Mouse (Mus musculus): Measurements from ENCODE around the gene Gab3. TPM values are rescaled to one million over a fixed set of nuclear protein-coding genes. Genes with fewer than 3 reads are reported as not detected.

Gab3 gene
- polyA plus RNA-seq, 1 experiment from 2014 or later = 1.8 TPM

GRCm38 (mm10) chrX:75098799-75099198, 13.5 kb upstream of the Gab3 start:
- no peak overlapping the region for H3K27ac ChIP-seq (ENCODE audit: low read depth)
- H3K9me3 ChIP-seq (ENCODE audit: control insufficient read depth, low read length) = no peaks in the 10 kb centered on the region
- no peak overlapping the region for H3K4me2 ChIP-seq (ENCODE audit: low read length)
- no peak for DNase-seq (ENCODE audit: low spot score)
- no peak overlapping the region for H3K9ac ChIP-seq (ENCODE audit: low read length)
- H3K36me3 ChIP-seq (ENCODE audit: control insufficient read depth, insufficient read depth, low read length) = peaks cover 34% of the 10 kb centered on the region
- H3K4me3 ChIP-seq (ENCODE audit: low read depth, low read length) = no peak overlapping the region
- no peak for ATAC-seq (replicated peaks; ENCODE audit: low FRiP score, low TSS enrichment, low read depth)
- 91% methylated on average over 8 of the region's 8 CpGs for WGBS
- no peaks in the 10 kb centered on the region for H3K27me3 ChIP-seq (replicated peaks; ENCODE audit: control insufficient read depth, insufficient read depth, low read length)
- no peaks in the 10 kb centered on the region for H3K4me1 ChIP-seq (replicated peaks; ENCODE audit: control insufficient read depth, insufficient read depth, low read length)

GRCm38 (mm10) chrX:75096163-75096770, 11.0 kb upstream of the Gab3 start:
- DNase-seq (ENCODE audit: low spot score) = no peak
- Histone ChIP-seq H3K4me1 (replicated peaks; ENCODE audit: control insufficient read depth, insufficient read depth, low read length) (no peaks in the 10 kb centered on the region), H3K36me3 (ENCODE audit: control insufficient read depth, insufficient read depth, low read length) (peaks cover 27% of the 10 kb centered on the region), H3K4me2 (ENCODE audit: low read length) (peak overlapping the region; percentile 55), H3K27me3 (replicated peaks; ENCODE audit: control insufficient read depth, insufficient read depth, low read length) (no peaks in the 10 kb centered on the region), H3K4me3 (ENCODE audit: low read depth, low read length) (peak overlapping the region; percentile 64), H3K9me3 (ENCODE audit: control insufficient read depth, low read length) (no peaks in the 10 kb centered on the region), H3K9ac (ENCODE audit: low read length) (peak overlapping the region; percentile 60), H3K27ac (ENCODE audit: low read depth) (peak overlapping the region; percentile 61)
- WGBS = 17% methylated on average over 23 of the region's 23 CpGs
- ATAC-seq (replicated peaks; ENCODE audit: low FRiP score, low TSS enrichment, low read depth) = peak; percentile 12; the same call in 1 of the 2 replicates

GRCm38 (mm10) chrX:75095369-75096162, 10.3 kb upstream of the Gab3 start, which contains the start of gene Dkc1:
TSS of gene Dkc1 (plus strand) at chrX:75095854.
- no peaks in the 10 kb centered on the region for H3K27me3 ChIP-seq (replicated peaks; ENCODE audit: control insufficient read depth, insufficient read depth, low read length)
- 16% methylated on average over 29 of the region's 29 CpGs for WGBS
- peak; percentile 100 for ATAC-seq (replicated peaks; ENCODE audit: low FRiP score, low TSS enrichment, low read depth)
- peak within 1 kb of the TSS; percentile 55 for H3K4me2 ChIP-seq (ENCODE audit: low read length)
- H3K27ac ChIP-seq (ENCODE audit: low read depth) = peak within 1 kb of the TSS; percentile 61
- H3K36me3 ChIP-seq (ENCODE audit: control insufficient read depth, insufficient read depth, low read length) = peaks cover 20% of the 10 kb centered on the region
- peak; percentile 83 for DNase-seq (ENCODE audit: low spot score)
- H3K9me3 ChIP-seq (ENCODE audit: control insufficient read depth, low read length) = no peaks in the 10 kb centered on the region
- peak within 1 kb of the TSS; percentile 60 for H3K9ac ChIP-seq (ENCODE audit: low read length)
- peak within 1 kb of the TSS; percentile 64 for H3K4me3 ChIP-seq (ENCODE audit: low read depth, low read length)
- no peaks in the 10 kb centered on the region for H3K4me1 ChIP-seq (replicated peaks; ENCODE audit: control insufficient read depth, insufficient read depth, low read length)

GRCm38 (mm10) chrX:75085654-75086053, 396 bp upstream of the Gab3 start:
- H3K4me2 ChIP-seq (ENCODE audit: low read length) = no peak overlapping the region
- no peaks in the 10 kb centered on the region for H3K4me1 ChIP-seq (replicated peaks; ENCODE audit: control insufficient read depth, insufficient read depth, low read length)
- no peak for DNase-seq (ENCODE audit: low spot score)
- H3K27me3 ChIP-seq (replicated peaks; ENCODE audit: control insufficient read depth, insufficient read depth, low read length) = no peaks in the 10 kb centered on the region
- H3K9me3 ChIP-seq (ENCODE audit: control insufficient read depth, low read length) = no peaks in the 10 kb centered on the region
- no peak for ATAC-seq (replicated peaks; ENCODE audit: low FRiP score, low TSS enrichment, low read depth)
- no peaks in the 10 kb centered on the region for H3K36me3 ChIP-seq (ENCODE audit: control insufficient read depth, insufficient read depth, low read length)
- no peak overlapping the region for H3K4me3 ChIP-seq (ENCODE audit: low read depth, low read length)
- no peak overlapping the region for H3K9ac ChIP-seq (ENCODE audit: low read length)
- WGBS = 33% methylated on average over 1 of the region's 1 CpGs
- no peak overlapping the region for H3K27ac ChIP-seq (ENCODE audit: low read depth)

GRCm38 (mm10) chrX:75083982-75084773, 1.1 kb downstream of the Gab3 start:
- Histone ChIP-seq H3K9ac (ENCODE audit: low read length) (0 out of 2 replicates have a peak overlapping the region, but pooled peaks have one; percentile 16), H3K9me3 (ENCODE audit: control insufficient read depth, low read length) (no peaks in the 10 kb centered on the region), H3K36me3 (ENCODE audit: control insufficient read depth, insufficient read depth, low read length) (no peaks in the 10 kb centered on the region), H3K27ac (ENCODE audit: low read depth) (no peak overlapping the region), H3K4me3 (ENCODE audit: low read depth, low read length) (peak overlapping the region; percentile 45), H3K4me2 (ENCODE audit: low read length) (peak overlapping the region; percentile 50), H3K27me3 (replicated peaks; ENCODE audit: control insufficient read depth, insufficient read depth, low read length) (no peaks in the 10 kb centered on the region), H3K4me1 (replicated peaks; ENCODE audit: control insufficient read depth, insufficient read depth, low read length) (no peaks in the 10 kb centered on the region)
- 20% methylated on average over 26 of the region's 26 CpGs for WGBS
- peak; percentile 58 for DNase-seq (ENCODE audit: low spot score)
- peak; percentile 70; the same call in 1 of the 2 replicates for ATAC-seq (replicated peaks; ENCODE audit: low FRiP score, low TSS enrichment, low read depth)

- no peak overlapping the region for H3K4me3 ChIP-seq (ENCODE audit: low read depth, low read length)
- no peaks in the 10 kb centered on the region for H3K36me3 ChIP-seq (ENCODE audit: control insufficient read depth, insufficient read depth, low read length)
- H3K4me2 ChIP-seq (ENCODE audit: low read length) = no peak overlapping the region
- no peaks in the 10 kb centered on the region for H3K9me3 ChIP-seq (ENCODE audit: control insufficient read depth, low read length)
- no peak overlapping the region for H3K9ac ChIP-seq (ENCODE audit: low read length)
- H3K4me1 ChIP-seq (replicated peaks; ENCODE audit: control insufficient read depth, insufficient read depth, low read length) = no peaks in the 10 kb centered on the region
- ATAC-seq (replicated peaks; ENCODE audit: low FRiP score, low TSS enrichment, low read depth) (no peak), DNase-seq (ENCODE audit: low spot score) (no peak)
- no peaks in the 10 kb centered on the region for H3K27me3 ChIP-seq (replicated peaks; ENCODE audit: control insufficient read depth, insufficient read depth, low read length)
- H3K27ac ChIP-seq (ENCODE audit: low read depth) = no peak overlapping the region
- WGBS = 49% methylated on average over 2 of the region's 2 CpGs
These were observed 2.9 kb downstream of the Gab3 start for GRCm38 (mm10) chrX:75082351-75082750.

GRCm38 (mm10) chrX:75056120-75056775, 29.0 kb downstream of the Gab3 start:
- H3K27me3 ChIP-seq (replicated peaks; ENCODE audit: control insufficient read depth, insufficient read depth, low read length) = no peaks in the 10 kb centered on the region
- H3K9me3 ChIP-seq (ENCODE audit: control insufficient read depth, low read length) = no peaks in the 10 kb centered on the region
- no peaks in the 10 kb centered on the region for H3K36me3 ChIP-seq (ENCODE audit: control insufficient read depth, insufficient read depth, low read length)
- DNase-seq (ENCODE audit: low spot score) (no peak), ATAC-seq (replicated peaks; ENCODE audit: low FRiP score, low TSS enrichment, low read depth) (no peak)
- no peak overlapping the region for H3K4me2 ChIP-seq (ENCODE audit: low read length)
- H3K27ac ChIP-seq (ENCODE audit: low read depth) = no peak overlapping the region
- no peaks in the 10 kb centered on the region for H3K4me1 ChIP-seq (replicated peaks; ENCODE audit: control insufficient read depth, insufficient read depth, low read length)
- no peak overlapping the region for H3K9ac ChIP-seq (ENCODE audit: low read length)
- H3K4me3 ChIP-seq (ENCODE audit: low read depth, low read length) = no peak overlapping the region
- WGBS = 77% methylated on average over 2 of the region's 2 CpGs

Measured in intestine, embryonic 14.5 days (tissue).